Mouse (Mus musculus) thymus, adult 2 months (tissue): ENCODE measurements at regions not wholly inside any gene's neighbourhood (a gene's known extent, or its start where the extent isn't known, plus 50 kb on each side); places are given as distances from the start of the nearest gene placed in this dataset.

Experiments
- CTCF ChIP-seq: fragments of 200-500 bp; IDR thresholded peaks from 2 replicates; pipeline ENCODE4 v1.5.1; 2012; ENCODE audit warnings: mild to moderate bottlenecking, control low read depth, low read length, moderate library complexity, borderline replicate concordance; ENCODE audit not compliant: control insufficient read depth, poor library complexity, insufficient read depth; ENCODE audit errors: extremely low read depth
- POLR2A ChIP-seq: fragments of 200-500 bp; IDR thresholded peaks from 2 replicates; pipeline ENCODE4 v1.6.1; 2012; ENCODE audit warnings: mild to moderate bottlenecking, low read length, control low read depth, moderate library complexity; ENCODE audit not compliant: control insufficient read depth, poor library complexity, insufficient read depth; ENCODE audit errors: extremely low read depth

- TF ChIP-seq CTCF (no peak), POLR2A (no peak)
Observed at GRCm38 (mm10) chr17:10001071-10001591, 318.5 kb downstream of the Qk start.
